Mouse (Mus musculus): ENCODE measurements around the gene Zfp541.

DNA sequence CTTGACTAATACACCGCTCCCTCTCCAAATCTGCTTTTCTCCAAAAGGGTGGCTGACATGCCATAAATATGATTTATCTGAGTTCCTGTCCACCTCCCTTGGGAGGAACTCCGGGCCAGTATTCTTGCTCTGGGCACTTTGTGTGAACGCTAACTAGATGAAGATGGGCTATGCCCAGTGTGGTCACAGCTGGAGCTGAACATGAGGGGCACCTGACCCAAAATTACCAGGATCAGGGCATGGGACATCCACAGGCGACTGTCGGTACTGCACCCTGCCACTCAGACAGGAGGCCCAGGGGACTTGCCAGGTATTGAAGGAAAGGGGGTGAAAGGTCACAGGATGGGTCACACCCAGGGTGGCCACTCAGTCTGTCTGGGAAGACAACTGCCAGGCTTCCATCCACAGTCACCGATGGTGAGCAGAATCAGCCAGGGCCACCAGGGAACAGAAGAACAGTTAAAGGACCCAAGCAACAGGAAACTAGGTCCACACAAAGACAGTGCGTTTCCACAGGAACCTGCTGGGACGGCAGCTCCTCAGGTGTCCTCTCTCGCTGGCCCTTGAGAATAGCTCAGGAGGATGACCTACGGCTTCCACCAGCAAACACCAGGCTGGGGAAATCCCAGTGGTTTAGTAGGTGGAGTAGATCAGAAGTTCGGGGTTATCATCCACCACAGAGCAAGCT, 48.9 kb upstream of the Zfp541 start:
- TF ChIP-seq CTCF (IDR thresholded peaks at IDR 0.05; ENCODE audit: control insufficient read depth, insufficient read depth, insufficient read length) (no peak), MYOD1 (IDR thresholded peaks at IDR 0.05; ENCODE audit: control insufficient read depth, insufficient read length, low read depth) (no peak)

All from C2C12 (cell line).